Mouse (Mus musculus) stomach, postnatal 0 days (tissue): ENCODE results near the gene BC025920. TPM values are rescaled to one million over a fixed set of nuclear protein-coding genes. Genes with fewer than 3 reads are reported as not detected.
A peak's percentile ranks its signal among the peaks of the same experiment; 100 is the strongest.
"Not testable (repeated sequence)": the region's sequence is repeated elsewhere in the genome, so short reads cannot be mapped to it uniquely, and the experiment has no call there.

Source experiments
- ATAC-seq: fragments of 200-750 bp; cut with Nextera tagmentation; 2 replicates; pipeline ENCODE4 v1.8.0; 2017; ENCODE audit not compliant: low FRiP score, low TSS enrichment
- DNase-seq: peaks from one replicate; pipeline ENCODE4 v3.0.0-alpha.2; 2016; ENCODE audit warnings: low spot score
- H3K27ac ChIP-seq: fragments of 300-500 bp; sonication (generic); replicated peaks from 2 replicates; pipeline ENCODE4 v1.5.1; 2014; ENCODE audit warnings: mild to moderate bottlenecking, control low read depth
- H3K27me3 ChIP-seq: fragments of 300-500 bp; sonication (generic); 2 replicates; pipeline ENCODE4 v1.6.1; 2014; ENCODE audit warnings: low read length; ENCODE audit not compliant: control insufficient read depth, insufficient read depth
- H3K36me3 ChIP-seq: fragments of 300-500 bp; sonication (generic); 2 replicates; pipeline ENCODE4 v1.6.1; 2014; ENCODE audit warnings: low read length, mixed read lengths; ENCODE audit not compliant: control insufficient read depth, insufficient read depth
- H3K4me1 ChIP-seq: fragments of 300-500 bp; sonication (generic); replicated peaks from 2 replicates; pipeline ENCODE4 v1.6.1; 2014; ENCODE audit warnings: antibody characterized with exemption; ENCODE audit not compliant: control insufficient read depth, insufficient read depth
- H3K4me2 ChIP-seq: fragments of 300-500 bp; sonication (generic); replicated peaks from 2 replicates; pipeline ENCODE4 v1.6.1; 2014; ENCODE audit warnings: low read depth, mild to moderate bottlenecking, control low read depth, moderate library complexity
- H3K4me3 ChIP-seq: fragments of 300-500 bp; sonication (generic); 2 replicates; pipeline ENCODE4 v1.5.1; 2014; ENCODE audit warnings: low read depth, low read length, control low read depth
- H3K9ac ChIP-seq: fragments of 300-500 bp; sonication (generic); 2 replicates; pipeline ENCODE4 v1.6.1; 2014; ENCODE audit warnings: mild to moderate bottlenecking, low read length, control low read depth, mixed read lengths
- H3K9me3 ChIP-seq: fragments of 300-500 bp; sonication (generic); 2 replicates; pipeline ENCODE4 v1.6.1; 2016; ENCODE audit warnings: low read length; ENCODE audit not compliant: control insufficient read depth
- CTCF ChIP-seq: IDR thresholded peaks from 2 replicates; pipeline ENCODE4 v1.5.1; 2016; ENCODE audit warnings: antibody characterized with exemption, low read depth, mild to moderate bottlenecking, moderate library complexity
- EP300 ChIP-seq: optimal IDR thresholded peaks from 2 replicates; pipeline ENCODE3; 2016; ENCODE audit warnings: antibody characterized with exemption
- WGBS: fragments of 180-500 bp; shearing (Covaris S2); extraction: QIAGEN DNeasy Blood & Tissue Kit; methylation state at CpG from one replicate; pipeline ENCODE4 v1.1.7; 2014; 5-methylcytosine and 5-hydroxymethylcytosine counted together
- polyA plus RNA-seq: library from polyadenylated mRNA; unstranded; fragments of >200 nt; fragmentation: Nextera tagmentation; extraction: Ambion mirVana; gene quantifications from 2 replicates; pipeline ENCODE4 v1.2.1, GENCODE M21; 2015

The BC025920 gene
- polyA plus RNA-seq, 1 experiment from 2014 or later, result 0.35 TPM

DNA sequence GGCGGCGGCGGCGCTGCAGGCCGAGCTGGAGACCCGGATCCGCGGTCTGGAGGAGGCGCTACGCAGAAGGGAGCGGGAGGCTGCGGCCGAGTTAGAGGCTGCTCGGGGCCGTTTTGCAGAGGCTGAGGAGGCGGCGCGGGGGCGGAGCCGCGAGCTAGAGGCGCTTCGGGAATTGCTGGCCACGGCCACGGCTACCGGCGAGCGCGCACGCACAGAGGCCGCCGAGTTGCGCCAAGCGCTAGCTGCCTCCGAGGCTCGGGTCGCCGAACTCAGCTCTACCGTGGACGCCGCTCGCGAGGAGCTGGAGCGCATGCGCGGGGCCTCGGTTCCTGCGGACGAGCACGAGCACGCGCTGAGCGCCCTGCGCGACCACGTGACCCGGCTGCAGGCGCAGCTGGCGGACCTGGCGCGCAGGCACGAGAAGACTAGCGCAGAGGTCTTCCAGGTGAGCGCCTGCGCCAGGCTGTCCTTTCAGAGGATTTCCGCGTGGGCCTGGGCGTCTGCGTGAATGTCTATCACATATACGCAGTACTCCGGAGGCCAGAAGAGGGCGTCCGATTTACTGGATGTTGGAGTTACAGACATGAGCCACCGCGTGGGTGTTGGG lies 37.5 kb downstream of the BC025920 start:
- H3K27me3 ChIP-seq, result no peaks in the 10 kb centered on the region
- peak overlapping the region; percentile 96 for H3K4me2 ChIP-seq
- H3K36me3 ChIP-seq, result no peaks in the 10 kb centered on the region
- H3K4me1 ChIP-seq, result 0 out of 2 replicates have a peak, but pooled peaks cover 3% of the 10 kb centered on the region
- H3K4me3 ChIP-seq, result peak overlapping the region; percentile 77
- peak overlapping the region; percentile 93 for H3K9ac ChIP-seq
- H3K9me3 ChIP-seq, result no peaks in the 10 kb centered on the region
- TF ChIP-seq EP300 (no peak), CTCF (peak; percentile 69)
- peak overlapping the region; percentile 96 for H3K27ac ChIP-seq
- peak; percentile 91 for ATAC-seq
- DNase-seq, result peak; percentile 95
- under 1% methylated on average over 55 of the region's 75 CpGs for WGBS

DNA sequence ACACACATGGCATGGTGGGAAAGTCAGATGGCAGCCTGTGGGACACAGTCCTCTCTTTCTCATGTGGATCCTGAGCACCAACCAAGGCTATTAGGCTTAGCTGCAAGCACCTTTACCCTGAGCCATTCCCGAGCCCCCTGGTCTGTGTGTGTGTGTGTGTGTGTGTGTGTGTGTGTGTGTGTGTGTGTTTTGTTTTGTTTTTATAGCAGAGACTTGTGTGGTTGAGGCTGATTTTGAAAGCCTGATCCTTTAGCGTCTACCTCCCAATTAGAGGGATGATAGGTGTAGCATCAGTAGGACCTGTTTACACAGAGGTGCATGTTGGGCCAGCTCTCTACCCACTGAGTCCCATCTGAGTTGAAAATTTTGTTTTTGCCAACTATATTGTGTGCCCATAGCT lies 38.1 kb downstream of the BC025920 start:
- ATAC-seq (no peak), DNase-seq (no peak)
- Histone ChIP-seq H3K36me3 (no peaks in the 10 kb centered on the region), H3K9ac (peak overlapping the region; percentile 93), H3K4me3 (peak overlapping the region; percentile 77; the same call in 1 of the 2 replicates), H3K4me2 (peak overlapping the region; percentile 96), H3K9me3 (no peaks in the 10 kb centered on the region), H3K27me3 (no peaks in the 10 kb centered on the region), H3K27ac (no peak overlapping the region; the same call in 1 of the 2 replicates), H3K4me1 (0 out of 2 replicates have a peak, but pooled peaks cover 3% of the 10 kb centered on the region)
- WGBS, result 57% methylated on average over 2 of the region's 2 CpGs
- TF ChIP-seq CTCF, result no peak

DNA sequence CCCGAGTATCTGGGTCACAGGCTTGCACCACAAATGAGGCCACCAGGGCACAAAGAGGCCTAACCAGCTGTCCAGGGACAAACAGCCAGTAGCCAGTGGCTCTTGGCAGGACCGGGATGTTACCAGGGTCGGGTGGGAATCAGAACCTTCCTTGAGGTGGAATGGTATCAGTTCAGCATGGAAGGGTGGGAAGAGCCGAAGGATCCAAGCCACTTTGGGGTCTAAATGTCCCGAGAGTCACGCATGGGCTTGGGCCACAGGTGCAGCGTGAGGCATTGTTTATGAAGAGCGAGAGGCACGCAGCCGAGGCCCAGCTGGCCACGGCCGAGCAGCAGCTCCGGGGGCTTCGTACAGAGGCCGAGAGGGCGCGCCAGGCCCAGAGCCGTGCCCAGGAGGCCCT lies 38.6 kb downstream of the BC025920 start:
- no peak for DNase-seq
- H3K9ac ChIP-seq, result no peak overlapping the region
- H3K4me2 ChIP-seq, result no peak overlapping the region
- 0 out of 2 replicates have a peak, but pooled peaks cover 3% of the 10 kb centered on the region for H3K4me1 ChIP-seq
- no peak overlapping the region for H3K27ac ChIP-seq
- no peaks in the 10 kb centered on the region for H3K27me3 ChIP-seq
- H3K4me3 ChIP-seq, result no peak overlapping the region
- TF ChIP-seq EP300 (no peak), CTCF (no peak)
- H3K36me3 ChIP-seq, result no peaks in the 10 kb centered on the region
- no peak for ATAC-seq
- H3K9me3 ChIP-seq, result no peaks in the 10 kb centered on the region
- 90% methylated on average over 18 of the region's 18 CpGs for WGBS

DNA sequence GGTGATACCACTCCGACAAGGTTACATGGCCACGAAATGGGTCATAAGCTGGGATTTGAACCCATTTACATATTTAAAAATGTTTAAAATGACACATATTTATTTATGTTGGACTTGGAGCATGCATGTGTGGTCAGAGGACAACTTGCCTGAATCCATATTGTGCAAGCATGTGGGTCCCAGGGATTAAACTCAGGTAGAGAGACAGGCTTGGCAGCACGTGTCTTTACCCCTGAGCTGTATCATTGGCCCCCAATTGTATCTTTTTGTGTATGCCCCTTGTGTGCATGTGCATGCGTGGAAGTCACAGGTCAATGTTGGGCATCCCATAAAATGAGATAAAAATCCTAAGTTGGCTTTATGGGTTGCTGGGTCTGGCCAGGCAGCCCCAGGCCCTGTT lies 39.3 kb downstream of the BC025920 start:
- 0 out of 2 replicates have a peak, but pooled peaks cover 3% of the 10 kb centered on the region for H3K4me1 ChIP-seq
- DNase-seq (no peak), ATAC-seq (no peak)
- no peak for TF ChIP-seq EP300
- no peak for TF ChIP-seq CTCF
- no peaks in the 10 kb centered on the region for H3K9me3 ChIP-seq
- no peak overlapping the region for H3K9ac ChIP-seq
- H3K27me3 ChIP-seq, result no peaks in the 10 kb centered on the region
- H3K4me3 ChIP-seq, result no peak overlapping the region
- WGBS, result 89% methylated on average over 4 of the region's 4 CpGs
- no peak overlapping the region for H3K27ac ChIP-seq
- H3K4me2 ChIP-seq, result no peak overlapping the region
- no peaks in the 10 kb centered on the region for H3K36me3 ChIP-seq

DNA sequence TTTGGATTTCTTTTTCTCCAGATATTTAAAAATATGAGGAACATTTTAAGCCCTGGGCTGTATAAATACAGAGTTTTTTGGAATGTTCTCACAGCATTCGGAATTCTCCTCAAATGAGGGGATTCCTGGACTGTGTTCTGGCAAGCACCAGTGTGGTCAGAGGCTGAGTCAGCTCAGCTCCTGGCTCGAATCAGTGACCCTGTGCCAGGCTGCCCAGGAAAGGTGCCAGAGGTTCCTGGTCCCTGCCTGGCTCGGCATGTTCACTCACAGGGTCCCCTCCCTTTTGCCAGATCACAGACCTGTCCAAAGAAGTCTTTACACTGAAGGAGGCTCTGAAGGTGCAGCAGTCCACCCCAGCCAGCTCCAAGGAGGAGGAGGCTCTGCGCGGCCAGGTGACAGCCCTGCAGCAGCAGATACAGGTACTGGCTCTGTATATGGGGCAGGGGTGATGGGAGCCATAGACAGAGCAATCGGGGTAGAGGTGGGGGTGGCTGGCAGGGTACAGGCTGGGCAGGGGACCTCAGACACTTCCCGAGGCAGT lies 40.0 kb downstream of the BC025920 start:
- no peak overlapping the region for H3K4me3 ChIP-seq
- H3K4me1 ChIP-seq, result 0 out of 2 replicates have a peak, but pooled peaks cover 3% of the 10 kb centered on the region
- H3K27ac ChIP-seq, result no peak overlapping the region
- no peaks in the 10 kb centered on the region for H3K36me3 ChIP-seq
- H3K9ac ChIP-seq, result no peak overlapping the region
- TF ChIP-seq CTCF, result no peak
- TF ChIP-seq EP300, result no peak
- 72% methylated on average over 7 of the region's 7 CpGs for WGBS
- no peaks in the 10 kb centered on the region for H3K9me3 ChIP-seq
- H3K4me2 ChIP-seq, result no peak overlapping the region
- no peaks in the 10 kb centered on the region for H3K27me3 ChIP-seq
- no peak for DNase-seq
- no peak for ATAC-seq

DNA sequence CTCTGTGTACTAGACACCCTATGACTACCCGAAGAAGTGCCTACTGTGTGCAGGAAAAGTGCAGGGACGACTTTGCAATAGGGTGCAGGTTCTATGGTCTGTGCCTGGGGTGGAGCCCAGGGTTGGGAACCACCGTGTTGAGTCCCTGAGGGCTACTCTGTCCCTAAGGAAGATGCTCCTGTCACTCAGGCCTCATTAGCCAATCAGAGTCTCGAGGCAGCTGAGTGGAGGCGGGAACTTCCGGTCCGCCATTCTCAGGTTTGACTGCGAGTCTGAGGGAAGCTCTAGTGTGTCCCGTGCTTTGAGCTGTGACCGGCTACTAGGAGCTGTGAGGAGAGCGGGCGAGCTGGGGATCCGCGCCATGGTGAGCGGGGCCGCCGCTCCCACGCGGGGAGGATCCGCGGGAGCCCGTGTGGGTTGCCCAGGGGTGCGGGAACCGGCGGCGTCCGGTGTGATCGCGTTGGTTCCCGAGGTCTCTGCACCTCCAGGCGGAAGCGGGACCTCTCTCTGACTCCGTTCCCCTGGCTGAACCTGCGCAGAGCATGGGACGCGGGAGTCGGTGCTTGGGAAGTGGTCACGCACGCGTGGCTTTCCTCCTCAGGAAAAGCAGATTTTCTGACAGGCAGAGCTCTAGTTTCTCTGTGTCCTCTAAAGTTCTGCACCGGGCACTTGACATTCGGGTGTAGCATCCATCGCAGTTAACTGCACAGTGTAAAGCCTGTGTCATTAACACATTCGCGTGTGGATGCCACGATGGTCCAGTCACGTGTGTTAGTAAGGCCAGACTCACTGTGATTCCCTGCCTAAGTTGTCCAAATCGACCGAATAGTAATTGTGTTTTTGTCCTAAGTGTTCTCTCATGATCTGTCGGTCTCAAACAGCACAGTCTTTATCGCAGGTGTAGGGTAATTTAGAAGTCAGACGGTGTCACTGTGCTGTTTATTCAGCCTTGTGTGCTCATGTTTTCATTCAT lies 43.0 kb downstream of the BC025920 start, which contains the start of gene Gm10778:
TSS of gene Gm10778 (plus strand) at position 257 of the 973 bp plus-strand sequence.
- Histone ChIP-seq H3K27ac (peak within 1 kb of the TSS; percentile 83), H3K4me3 (peak within 1 kb of the TSS; percentile 54), H3K4me2 (peak within 1 kb of the TSS; percentile 50), H3K9ac (peak within 1 kb of the TSS; percentile 68)
- not testable (repeated sequence) for H3K27me3 ChIP-seq, H3K9me3 ChIP-seq, H3K36me3 ChIP-seq, H3K4me1 ChIP-seq
- WGBS, result 2% methylated on average over 24 of the region's 52 CpGs
- peak; percentile 88 for DNase-seq
- ATAC-seq, result peak; percentile 92
